Mouse (Mus musculus) olfactory bulb, adult 2 months (tissue): ENCODE results near the gene Siva1. TPM values are rescaled to one million over a fixed set of nuclear protein-coding genes. Genes with fewer than 3 reads are reported as not detected.
A peak's percentile ranks its signal among the peaks of the same experiment; 100 is the strongest.

ENCODE experiments used
- H3K27ac ChIP-seq: fragments of 200-500 bp; 2 replicates; pipeline ENCODE4 v1.5.1; 2012; ENCODE audit warnings: low read depth, low read length; ENCODE audit not compliant: insufficient read depth
- H3K4me1 ChIP-seq: fragments of 200-500 bp; 2 replicates; pipeline ENCODE4 v1.6.1; 2012; ENCODE audit warnings: low read length; ENCODE audit not compliant: control insufficient read depth, insufficient read depth
- H3K4me3 ChIP-seq: fragments of 200-500 bp; 2 replicates; pipeline ENCODE4 v1.5.1; 2012; ENCODE audit warnings: mild to moderate bottlenecking, low read depth, low read length, moderate library complexity; ENCODE audit not compliant: insufficient read depth
- CTCF ChIP-seq: fragments of 200-500 bp; IDR thresholded peaks from 2 replicates; pipeline ENCODE4 v1.5.1; 2012; ENCODE audit warnings: low read depth, mild to moderate bottlenecking, low read length, moderate library complexity; ENCODE audit not compliant: insufficient read depth
- POLR2A ChIP-seq: fragments of 200-500 bp; IDR thresholded peaks from 2 replicates; pipeline ENCODE4 v1.6.1; 2012; ENCODE audit warnings: mild to moderate bottlenecking, low read depth, low read length, moderate library complexity; ENCODE audit not compliant: insufficient read depth
- WGBS: fragments of 180-500 bp; shearing (Covaris S2); methylation state at CpG from one replicate; pipeline ENCODE4 v1.1.7; 2018; 5-methylcytosine and 5-hydroxymethylcytosine counted together
- polyA plus RNA-seq: library from polyadenylated mRNA; stranded (reverse); fragments of >200 nt; gene quantifications from 2 replicates; pipeline ENCODE4 v1.2.4, GENCODE M21; 2012; ENCODE audit warnings: low replicate concordance; ENCODE audit not compliant: missing spikeins, insufficient read depth, insufficient read length

Gene Siva1
- polyA plus RNA-seq, 1 experiment, result not detected

- 38% methylated on average over 6 of the region's 6 CpGs for WGBS
- Histone ChIP-seq H3K27ac (no peak overlapping the region), H3K4me1 (peaks cover 35% of the 10 kb centered on the region), H3K4me3 (no peak overlapping the region)
- TF ChIP-seq POLR2A (no peak), CTCF (no peak)
Measured at GRCm38 (mm10) chr12:112646139-112646538, 1.7 kb downstream of the Siva1 start.

- peak overlapping the region; percentile 83 for H3K27ac ChIP-seq
- 47% methylated on average over 5 of the region's 5 CpGs for WGBS
- TF ChIP-seq POLR2A, result no peak
- TF ChIP-seq CTCF, result no peak
- H3K4me1 ChIP-seq, result peaks cover 35% of the 10 kb centered on the region
- H3K4me3 ChIP-seq, result no peak overlapping the region
Measured at GRCm38 (mm10) chr12:112648081-112648480, 3.6 kb downstream of the Siva1 start.

- no peak for TF ChIP-seq POLR2A
- TF ChIP-seq CTCF, result no peak
- WGBS, result 50% methylated on average over 5 of the region's 5 CpGs
- Histone ChIP-seq H3K4me3 (no peak overlapping the region), H3K27ac (no peak overlapping the region), H3K4me1 (peaks cover 21% of the 10 kb centered on the region)
Measured at GRCm38 (mm10) chr12:112651778-112652439, 7.4 kb downstream of the Siva1 start.

GRCm38 (mm10) chr12:112653157-112653824 is 8.8 kb downstream of the Siva1 start:
- peaks cover 12% of the 10 kb centered on the region for H3K4me1 ChIP-seq
- H3K4me3 ChIP-seq, result no peak overlapping the region
- WGBS, result 44% methylated on average over 7 of the region's 7 CpGs
- TF ChIP-seq CTCF (0 out of 2 replicates have a peak, but pooled peaks have one; percentile 18), POLR2A (no peak)
- no peak overlapping the region for H3K27ac ChIP-seq

- 91% methylated on average over 5 of the region's 5 CpGs for WGBS
- Histone ChIP-seq H3K27ac (no peak overlapping the region), H3K4me1 (peaks cover 4% of the 10 kb centered on the region), H3K4me3 (no peak overlapping the region)
- TF ChIP-seq POLR2A (no peak), CTCF (no peak)
Measured at GRCm38 (mm10) chr12:112654076-112654475, 9.6 kb downstream of the Siva1 start.

- TF ChIP-seq POLR2A (no peak), CTCF (no peak)
- Histone ChIP-seq H3K27ac (no peak overlapping the region), H3K4me1 (peaks cover 5% of the 10 kb centered on the region), H3K4me3 (no peak overlapping the region)
- 79% methylated on average over 7 of the region's 7 CpGs for WGBS
Measured at GRCm38 (mm10) chr12:112658619-112659018, 14.1 kb downstream of the Siva1 start.

GRCm38 (mm10) chr12:112659109-112659508 is 14.6 kb downstream of the Siva1 start:
- no peak overlapping the region for H3K27ac ChIP-seq
- WGBS, result 75% methylated on average over 6 of the region's 6 CpGs
- no peak for TF ChIP-seq CTCF
- no peak for TF ChIP-seq POLR2A
- peaks cover 10% of the 10 kb centered on the region for H3K4me1 ChIP-seq
- H3K4me3 ChIP-seq, result no peak overlapping the region

GRCm38 (mm10) chr12:112660576-112661326 is 16.3 kb downstream of the Siva1 start:
- H3K4me1 ChIP-seq, result peaks cover 25% of the 10 kb centered on the region
- 39% methylated on average over 5 of the region's 5 CpGs for WGBS
- no peak overlapping the region for H3K27ac ChIP-seq
- no peak overlapping the region for H3K4me3 ChIP-seq
- TF ChIP-seq POLR2A (no peak), CTCF (no peak)

GRCm38 (mm10) chr12:112661327-112661605 is 16.8 kb downstream of the Siva1 start:
- no peak for TF ChIP-seq POLR2A
- no peak for TF ChIP-seq CTCF
- Histone ChIP-seq H3K4me1 (peaks cover 30% of the 10 kb centered on the region), H3K27ac (no peak overlapping the region), H3K4me3 (no peak overlapping the region)
- WGBS, result 76% methylated on average over 3 of the region's 3 CpGs
